Mouse (Mus musculus): ENCODE data around the gene Crat. TPM values are rescaled to one million over a fixed set of nuclear protein-coding genes. Genes with fewer than 3 reads are reported as not detected.

The Crat gene
- total RNA-seq, 2 experiments from 2014 or later = 50.9 to 51.6 TPM

DNA sequence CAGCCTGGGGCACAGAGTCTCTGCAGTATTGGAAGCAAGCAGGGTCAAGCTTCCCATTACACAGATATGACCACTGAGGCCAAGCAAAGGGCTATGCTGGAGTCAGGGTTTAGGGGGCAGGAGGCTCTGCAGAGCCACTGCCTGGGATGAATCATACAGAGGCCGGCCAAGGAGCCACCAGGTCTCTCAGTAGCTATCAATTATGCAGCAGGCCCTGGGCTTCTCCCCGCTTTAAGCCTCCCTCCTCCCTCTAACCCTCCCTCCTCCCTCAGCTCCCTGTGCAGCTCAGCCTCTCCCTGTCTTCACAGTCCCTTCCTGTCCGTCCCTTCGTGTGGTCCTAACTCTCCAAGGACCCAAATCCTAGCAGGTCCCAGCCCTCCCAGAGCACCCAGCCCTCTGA, 59.3 kb downstream of the Crat start:
- peak overlapping the region; percentile 73; the same call in 1 of the 2 replicates for H3K27ac ChIP-seq
- no peak for TF ChIP-seq CTCF (conservative IDR thresholded peaks at IDR 0.05)
- H3K4me3 ChIP-seq = no peak overlapping the region; the same call in 1 of the 2 replicates
- no peak for DNase-seq (ENCODE audit: low spot score in 2 of 2)

DNA sequence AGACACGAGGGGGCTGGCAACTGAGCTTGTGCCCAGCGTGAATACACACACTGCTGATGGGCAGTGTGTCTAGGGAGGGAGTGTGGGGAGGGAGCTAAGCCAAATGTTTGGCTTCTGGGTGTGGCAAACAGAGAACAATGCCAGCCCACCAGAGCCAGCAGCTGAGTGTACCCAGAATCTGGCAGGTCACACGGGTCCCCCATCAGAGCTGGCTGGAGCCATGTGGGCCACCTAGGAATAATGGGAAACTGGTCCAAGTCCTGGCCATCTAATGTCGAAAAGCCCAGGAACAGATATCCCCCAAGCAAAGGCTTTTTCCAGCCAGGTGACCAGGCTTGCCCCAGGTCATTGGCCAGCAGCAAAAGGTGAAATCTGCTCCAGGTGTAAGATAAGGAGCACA, 59.8 kb downstream of the Crat start:
- H3K4me3 ChIP-seq = no peak overlapping the region

DNA sequence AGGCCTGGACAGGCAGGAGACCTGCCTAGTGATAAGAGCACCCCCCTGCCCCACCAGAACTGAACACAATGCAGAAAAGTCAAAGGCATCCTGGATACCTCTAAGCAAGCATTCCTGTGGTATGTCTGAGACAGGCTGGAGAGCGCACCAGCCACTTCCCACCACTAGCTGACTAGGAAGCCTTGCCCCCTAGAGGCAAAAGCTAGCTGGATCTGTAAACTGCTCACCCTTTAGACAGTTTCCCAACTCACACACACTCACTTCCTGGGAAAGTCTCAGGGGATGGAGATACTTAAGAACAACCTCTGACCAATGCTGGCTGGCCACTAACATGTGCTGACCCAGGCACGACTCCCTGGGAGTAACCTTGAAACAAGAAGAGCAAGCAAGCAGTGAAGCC, 64.5 kb downstream of the Crat start:
- Histone ChIP-seq H3K27ac (no peak overlapping the region), H3K4me3 (no peak overlapping the region)
- no peak for DNase-seq (ENCODE audit: low spot score in 2 of 2)
- peak; percentile 66 for TF ChIP-seq CTCF (conservative IDR thresholded peaks at IDR 0.05)

More for the DNA sequence above, 59.8 kb downstream of the Crat start:
- no peak for TF ChIP-seq CTCF (conservative IDR thresholded peaks at IDR 0.05)
- DNase-seq (ENCODE audit: low spot score in 2 of 2) = no peak
- peak overlapping the region; percentile 73; the same call in 1 of the 2 replicates for H3K27ac ChIP-seq

Small RNA genes within 50 kb of the gene (microRNA-seq; reads per million reads assigned to microRNA genes)
- gene Gm47292 = 0 reads per million in 2 experiments

Other genes with a start within 250 kb of the Crat start
- gene Endog, start 244.3 kb downstream of the Crat start, total RNA-seq (2021) = 10 to 100 TPM; 17.6 to 24.1 TPM
- gene Spout1, start 237.4 kb downstream of the Crat start, total RNA-seq (2021) = 10 to 100 TPM; 35.4 to 40.0 TPM
- 10 to 100 TPM; 15.7 to 17.0 TPM for gene Kyat1, start 210.0 kb downstream of the Crat start, total RNA-seq (2021)
- gene Lrrc8a, start 178.1 kb downstream of the Crat start, total RNA-seq (2021) = 10 to 100 TPM; 56.8 to 59.3 TPM
- gene Gm28035, start 175.2 kb downstream of the Crat start, total RNA-seq (2021) = 10 to 100 TPM in 1 of 2 experiments, 1 to 10 TPM in 1; 8.7 to 10.9 TPM
- 10 to 100 TPM; 21.5 to 22.2 TPM for gene Phyhd1, start 149.6 kb downstream of the Crat start, total RNA-seq (2021)
- not detected for gene Gm28038, start 134.8 kb downstream of the Crat start, total RNA-seq (2021)
- 10 to 100 TPM; 22.1 to 22.2 TPM for gene Dolk, start 129.5 kb downstream of the Crat start, total RNA-seq (2021)
- 10 to 100 TPM; 19.0 to 25.9 TPM for gene Nup188, start 129.4 kb downstream of the Crat start, total RNA-seq (2021)
- gene Sh3glb2, start 56.5 kb downstream of the Crat start, total RNA-seq (2021) = 100 to 1,000 TPM; 287 to 288 TPM
- gene Miga2, start 51.6 kb downstream of the Crat start, total RNA-seq (2021) = 100 to 1,000 TPM; 112 to 120 TPM
- gene Dolpp1, start 23.6 kb downstream of the Crat start, total RNA-seq (2021) = 10 to 100 TPM; 22.8 to 24.0 TPM
- 100 to 1,000 TPM; 152 to 168 TPM for gene Ptpa, start 226 bp upstream of the Crat start, total RNA-seq (2021)
- gene Ier5l, start 58.4 kb upstream of the Crat start, total RNA-seq (2021) = 10 to 100 TPM; 12.2 to 13.1 TPM
- 10 to 100 TPM in 1 of 2 experiments, 1 to 10 TPM in 1; 7.8 to 11.3 TPM for gene Cstad, start 179.2 kb upstream of the Crat start, total RNA-seq (2021)